Comparison of ENCODE assay signal across 10 mouse cellular contexts in the genomic region with DNA sequence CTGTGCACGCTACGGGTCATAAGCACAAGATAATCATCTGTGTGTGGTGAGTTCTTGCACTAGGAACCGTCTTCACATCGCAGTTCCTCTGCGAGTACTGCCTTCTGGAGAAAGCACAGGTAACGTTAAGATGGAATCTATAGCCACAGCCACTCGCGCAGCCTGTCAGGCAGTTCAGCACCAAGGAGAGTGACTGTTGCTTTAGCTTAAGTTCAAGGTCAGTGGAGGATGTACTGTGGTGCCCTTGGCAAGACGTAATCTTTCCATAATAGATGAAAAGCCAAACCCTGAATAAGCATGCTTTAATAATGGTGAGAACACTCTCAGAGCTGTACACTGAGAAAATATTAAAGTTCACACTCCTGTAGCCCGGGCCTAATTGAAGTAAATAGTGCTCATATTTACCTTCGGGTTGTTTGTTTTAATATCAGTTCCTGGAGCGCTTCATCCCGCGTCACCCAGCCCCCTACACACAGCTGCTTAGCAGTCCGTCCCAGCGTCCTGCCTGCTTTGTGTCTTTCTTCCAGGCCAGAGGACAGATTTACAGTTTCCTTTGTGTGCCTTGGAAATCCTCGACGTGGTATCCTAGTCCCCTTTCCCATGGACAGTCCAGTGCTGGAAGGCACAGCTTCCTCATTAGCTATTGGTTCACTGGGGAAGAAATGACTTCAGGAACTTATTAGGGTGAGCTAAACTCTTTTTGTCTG. TPM values are rescaled to one million over a fixed set of nuclear protein-coding genes. Genes with fewer than 3 reads are reported as not detected.
DNase-seq lines count a peak whose midpoint lies in the region; ATAC-seq and TF ChIP-seq lines count a peak whose summit lies in the region.
"Had no signal": no experiment of that assay in that cellular context is flagged by ENCODE, and none has a peak within 500 bp of the region (broad histone marks: within the 10 kb centered on the region; RNA-seq: fewer than 3 reads in every experiment).

No protein-coding gene starts in this region.

- H3K4me2 ChIP-seq in forebrain, embryonic 13.5 days, result 0 out of 2 replicates have a peak overlapping the region, but pooled peaks have one; percentile 10
- H3K4me2 ChIP-seq: liver, embryonic 12.5 days had no signal

- H3K4me1 ChIP-seq in forebrain, embryonic 13.5 days, result peaks cover 40% of the 10 kb centered on the region
- H3K4me1 ChIP-seq: liver, embryonic 12.5 days had no signal

- intact Hi-C loops in left cerebral cortex, adult 2 months (cut with DNase I), result no loop called here

- TF ChIP-seq CTCF in left cerebral cortex, adult 2 months (IDR thresholded peaks at IDR 0.05), result no peak

- 41% methylated on average over 18 of the region's 18 CpGs for WGBS in forebrain, embryonic 13.5 days

- H3K27me3 ChIP-seq in forebrain, embryonic 13.5 days, result no peaks in the 10 kb centered on the region
- H3K27me3 ChIP-seq: liver, embryonic 12.5 days had no signal

- no peak overlapping the region for H3K27ac ChIP-seq in forebrain, embryonic 13.5 days
- no peak overlapping the region for H3K27ac ChIP-seq in left cerebral cortex, adult 2 months
- H3K27ac ChIP-seq: liver, embryonic 12.5 days had no signal

- H3K9ac ChIP-seq in forebrain, embryonic 13.5 days, result no peak overlapping the region
- H3K9ac ChIP-seq: liver, embryonic 12.5 days had no signal

- no peak overlapping the region for H3K4me3 ChIP-seq in forebrain, embryonic 13.5 days
- H3K4me3 ChIP-seq in left cerebral cortex, adult 2 months, result no peak overlapping the region
- H3K4me3 ChIP-seq: liver, embryonic 12.5 days had no signal

- H3K36me3 ChIP-seq in forebrain, embryonic 13.5 days (ENCODE audit: poor library complexity, severe bottlenecking), result peaks cover 3% of the 10 kb centered on the region; the same call in 1 of the 2 replicates
- H3K36me3 ChIP-seq: liver, embryonic 12.5 days had no signal

- H3K9me3 ChIP-seq in forebrain, embryonic 13.5 days (replicated peaks), result no peaks in the 10 kb centered on the region
- H3K9me3 ChIP-seq: liver, embryonic 12.5 days had no signal

- ATAC-seq in forebrain, embryonic 13.5 days, result 0 out of 2 replicates have a peak, but pooled peaks have one; percentile 16
- ATAC-seq: liver, embryonic 12.5 days had no signal

- DNase-seq in adrenal gland, adult 2 months, result peak; percentile 25
- DNase-seq in adrenal gland, adult 18-20 months (ENCODE audit: low spot score in 2 of 2), result no peak
- peak; percentile 60 for DNase-seq in NIH3T3 (ENCODE audit: low read depth)
- peak; percentile 74 for DNase-seq in mesoderm, embryonic 11.5 days (ENCODE audit: low read depth, low spot score)
- DNase-seq in left cerebral cortex, adult 2 months (ENCODE audit: extremely low spot score in 1 of 2, low spot score in 2 of 2), result no peak
- DNase-seq in right cerebral cortex, postnatal 4 days, result no peak
- no peak for DNase-seq in right cerebral cortex, postnatal 36 days (ENCODE audit: low spot score in 2 of 2)
- DNase-seq: heart, adult 11 months had no signal

RNA-seq across cellular contexts. Expression of a gene that starts 38.9 kb away (rescaled TPM):
- 1 to 10 TPM; 2.1 to 3.5 TPM for total RNA-seq in adrenal gland, adult 2 months (2021)
- 1.0 and 1.7 TPM in 2 replicates for polyA plus RNA-seq in adrenal gland, adult 2 months (2012; rRNA removed)
- total RNA-seq in adrenal gland, adult 18-20 months (2021), result 1 to 10 TPM; 3.1 to 4.4 TPM
- polyA plus RNA-seq in forebrain, embryonic 13.5 days (2015; fragmentation: Nextera tagmentation; extraction: Ambion mirVana), result 40.3 and 46.9 TPM in 2 replicates
- total RNA-seq in left cerebral cortex, adult 2 months (2021), result 10 to 100 TPM; 52.0 to 52.2 TPM

Comparison
In these comparisons a context has a peak if more than half of its experiments do, and no peak if none do; other contexts are left out.
1. DNase-seq: peak in adrenal gland, adult 2 months (single experiment), NIH3T3 (single experiment) and mesoderm, embryonic 11.5 days (single experiment); none in adrenal gland, adult 18-20 months (0 of 2), left cerebral cortex, adult 2 months (0 of 2), right cerebral cortex, postnatal 4 days (single experiment) and right cerebral cortex, postnatal 36 days (0 of 2).
2. RNA of a gene that starts 38.9 kb away (total RNA-seq): 52.0 to 52.2 TPM in left cerebral cortex, adult 2 months; 3.1 to 4.4 TPM in adrenal gland, adult 18-20 months and 2.1 to 3.5 TPM in adrenal gland, adult 2 months; every median in the first group is over 4 times any median in the second.